Comparison of ENCODE assay signal across 10 mouse cellular contexts in genomic region chr11:32010663-32010970, GRCm38 (mm10). TPM values are rescaled to one million over a fixed set of nuclear protein-coding genes. Genes with fewer than 3 reads are reported as not detected.
DNase-seq lines count a peak whose midpoint lies in the region; ATAC-seq and TF ChIP-seq lines count a peak whose summit lies in the region.
"Had no signal": no experiment of that assay in that cellular context is flagged by ENCODE, and none has a peak within 500 bp of the region (broad histone marks: within the 10 kb centered on the region; RNA-seq: fewer than 3 reads in every experiment).

No protein-coding gene starts in this region.

- peak; percentile 82 for DNase-seq in A20 (ENCODE audit: low read depth, low spot score)
- DNase-seq in CH12.LX (ENCODE audit: extremely low read depth) = no peak
- DNase-seq in midbrain, embryonic 14.5 days = no peak
- no peak for DNase-seq in embryo, embryonic 10 days (ENCODE audit: low spot score)
- DNase-seq in right cerebral cortex, adult 18-20 months = no peak

- no peaks in the 10 kb centered on the region for H3K27me3 ChIP-seq in CH12.LX (replicated peaks)
- H3K27me3 ChIP-seq in hindbrain, embryonic 12.5 days = no peaks in the 10 kb centered on the region
- H3K27me3 ChIP-seq in midbrain, embryonic 14.5 days (ENCODE audit: control insufficient read depth, insufficient read depth, low read length) = no peaks in the 10 kb centered on the region

- H3K9me3 ChIP-seq in CH12.LX (replicated peaks; ENCODE audit: low read length) = peaks cover 13% of the 10 kb centered on the region
- H3K9me3 ChIP-seq in hindbrain, embryonic 12.5 days (replicated peaks) = peaks cover 16% of the 10 kb centered on the region
- H3K9me3 ChIP-seq in midbrain, embryonic 14.5 days (ENCODE audit: control insufficient read depth, low read length) = peaks cover 8% of the 10 kb centered on the region; the same call in 1 of the 2 replicates

- H3K9ac ChIP-seq in CH12.LX (ENCODE audit: insufficient read depth, low read depth) = no peak overlapping the region
- peak overlapping the region; percentile 39; the same call in 1 of the 2 replicates for H3K9ac ChIP-seq in hindbrain, embryonic 12.5 days
- no peak overlapping the region for H3K9ac ChIP-seq in midbrain, embryonic 14.5 days (replicated peaks; ENCODE audit: low read length)

- WGBS in hindbrain, embryonic 12.5 days = 44% methylated on average over 5 of the region's 5 CpGs
- 35% methylated on average over 5 of the region's 5 CpGs for WGBS in midbrain, embryonic 14.5 days

- H3K4me2 ChIP-seq in CH12.LX (ENCODE audit: insufficient read depth, low read depth, poor library complexity, severe bottlenecking) = peak overlapping the region; percentile 7; the same call in 1 of the 2 replicates
- H3K4me2 ChIP-seq in hindbrain, embryonic 12.5 days (replicated peaks) = peak overlapping the region; percentile 31; the same call in 1 of the 2 replicates
- peak overlapping the region; percentile 30 for H3K4me2 ChIP-seq in midbrain, embryonic 14.5 days (ENCODE audit: low read length)
- H3K4me2 ChIP-seq: heart, embryonic 11.5 days had no signal

- TF ChIP-seq EP300 in CH12.LX (IDR thresholded peaks at IDR 0.05; ENCODE audit: low read length) = no peak; the same call in 1 of the 2 replicates

- TF ChIP-seq POLR2A in CH12.LX (IDR thresholded peaks at IDR 0.05; ENCODE audit: low read depth, low read length) = no peak

- H3K27ac ChIP-seq in CH12.LX (ENCODE audit: insufficient read depth, low read depth) = no peak overlapping the region
- H3K27ac ChIP-seq in hindbrain, embryonic 12.5 days = peak overlapping the region; percentile 80
- H3K27ac ChIP-seq in midbrain, embryonic 14.5 days (replicated peaks; ENCODE audit: low read depth, low read length) = peak overlapping the region; percentile 80

- no peak for TF ChIP-seq CTCF in CH12.LX (conservative IDR thresholded peaks at IDR 0.05 in 1 of 2, IDR thresholded peaks at IDR 0.05 in 1 of 2; ENCODE audit: low read depth in 2 of 2, low read length in 2 of 2)

- no peak overlapping the region for H3K4me3 ChIP-seq in CH12.LX (replicated peaks in 1 of 3; ENCODE audit: low read depth in 2 of 3, low read length in 2 of 3, poor library complexity in 1 of 3)
- no peak overlapping the region for H3K4me3 ChIP-seq in hindbrain, embryonic 12.5 days
- no peak overlapping the region for H3K4me3 ChIP-seq in midbrain, embryonic 14.5 days (replicated peaks; ENCODE audit: low read depth, low read length)

- in situ Hi-C loops in CH12.LX (cut with MboI; ENCODE audit: low pct_ligation_motif_present, low pct_unique_long_range_greater_than_20kb, low sequenced_read_pairs) = no loop called here

- no peaks in the 10 kb centered on the region for H3K36me3 ChIP-seq in CH12.LX (replicated peaks in 1 of 2; ENCODE audit: control insufficient read depth in 1 of 2, insufficient read depth in 1 of 2, low read length in 1 of 2)
- peaks cover 32% of the 10 kb centered on the region for H3K36me3 ChIP-seq in hindbrain, embryonic 12.5 days
- H3K36me3 ChIP-seq in midbrain, embryonic 14.5 days (ENCODE audit: control insufficient read depth, insufficient read depth, low read length) = peaks cover 52% of the 10 kb centered on the region

- no peak for TF ChIP-seq RAD21 in CH12.LX (IDR thresholded peaks at IDR 0.05; ENCODE audit: low read depth, low read length)

- ATAC-seq in hindbrain, embryonic 12.5 days (ENCODE audit: low FRiP score) = peak; percentile 6; the same call in 1 of the 2 replicates
- ATAC-seq in midbrain, embryonic 14.5 days (ENCODE audit: low FRiP score, low TSS enrichment) = peak; percentile 2; the same call in 1 of the 2 replicates
- no peak for ATAC-seq in megakaryocyte-erythroid progenitor cell, adult 5-6 weeks (replicated peaks; ENCODE audit: low FRiP score, low TSS enrichment, poor library complexity, severe bottlenecking)
- ATAC-seq: intestine, embryonic 16.5 days had no signal

- peaks cover 30 to 54% of the 10 kb centered on the region in 2 experiments for H3K4me1 ChIP-seq in CH12.LX (ENCODE audit: control insufficient read depth in 1 of 2, insufficient read depth in 2 of 2)
- H3K4me1 ChIP-seq in hindbrain, embryonic 12.5 days = peaks cover 46% of the 10 kb centered on the region
- H3K4me1 ChIP-seq in midbrain, embryonic 14.5 days (ENCODE audit: control insufficient read depth, insufficient read depth, low read length) = peaks cover 53% of the 10 kb centered on the region

- dilution Hi-C loops in CH12.LX (cut with MboI; ENCODE audit: extremely low pct_ligation_motif_present, extremely low pct_unique_long_range_greater_than_20kb, low sequenced_read_pairs) = no loop called here

- H3K79me2 ChIP-seq in CH12.LX (replicated peaks; ENCODE audit: control insufficient read depth, extremely low read depth, insufficient read depth, poor library complexity, severe bottlenecking) = no peaks in the 10 kb centered on the region

TF ChIP-seq in CH12.LX, 34 proteins besides CTCF, POLR2A, EP300 and RAD21:
- 0 out of 2 replicates have a peak, but pooled peaks have one; percentile 2 for TF ChIP-seq TCF12 (IDR thresholded peaks at IDR 0.05; ENCODE audit: low read depth, low read length)
- TF ChIP-seq ZNF384 (IDR thresholded peaks at IDR 0.05; ENCODE audit: low read depth, low read length) = no peak
- 0 out of 2 replicates have a peak, but pooled peaks have one; percentile 58 for TF ChIP-seq SIN3A (IDR thresholded peaks at IDR 0.05; ENCODE audit: low read length)
- no peak for TF ChIP-seq ELF1 (IDR thresholded peaks at IDR 0.05; ENCODE audit: low read depth, low read length)
- no peak for TF ChIP-seq JUND (conservative IDR thresholded peaks at IDR 0.05; ENCODE audit: low read depth, low read length)
- peak; percentile 61; the same call in 1 of the 2 replicates for TF ChIP-seq CHD2 (IDR thresholded peaks at IDR 0.05; ENCODE audit: low read length)
- no peak for TF ChIP-seq MAX (IDR thresholded peaks at IDR 0.05; ENCODE audit: low read length)
- TF ChIP-seq SMC3 (IDR thresholded peaks at IDR 0.05; ENCODE audit: low read depth, low read length) = no peak
- TF ChIP-seq ZMIZ1 (IDR thresholded peaks at IDR 0.05; ENCODE audit: low read depth, low read length) = no peak

RNA-seq across cellular contexts. Expression of gene Nsg2, which starts 10.4 kb away (rescaled TPM):
- total RNA-seq in CH12.LX (2012; rRNA removed) (1.4 and 2.8 TPM in 2 replicates), CH12.LX (2014; rRNA removed) (7.3 and 7.5 TPM in 2 replicates)
- polyA plus RNA-seq in CH12.LX (2012; ENCODE audit: insufficient read length, low read depth) = 7.4 and 7.6 TPM in 2 replicates
- 190 and 217 TPM in 2 replicates for polyA plus RNA-seq in hindbrain, embryonic 12.5 days (2016; fragmentation: Nextera tagmentation; extraction: Ambion mirVana)
- 209 and 548 TPM in 2 replicates for polyA plus RNA-seq in midbrain, embryonic 14.5 days (2014; fragmentation: Nextera tagmentation; extraction: Ambion mirVana)
- 1.0 and 1.9 TPM in 2 replicates for total RNA-seq in megakaryocyte-erythroid progenitor cell, adult 5-6 weeks (2014; fragmentation: Nextera tagmentation)
- 0.52 and 0.88 TPM in 2 replicates for total RNA-seq in megakaryocyte-erythroid progenitor cell, adult 5-6 weeks (2017)

RNA-seq across cellular contexts. Expression of gene 4930524B15Rik, which starts 45.2 kb away (rescaled TPM):
- total RNA-seq in CH12.LX (2012; rRNA removed) (not detected in 2 replicates), CH12.LX (2014; rRNA removed) (not detected in 2 replicates)
- polyA plus RNA-seq in CH12.LX (2012; ENCODE audit: insufficient read length, low read depth) = not detected in 2 replicates
- polyA plus RNA-seq in hindbrain, embryonic 12.5 days (2016; fragmentation: Nextera tagmentation; extraction: Ambion mirVana) = 0.40 and 0.58 TPM in 2 replicates
- 0.22 and 0.28 TPM in 2 replicates for polyA plus RNA-seq in midbrain, embryonic 14.5 days (2014; fragmentation: Nextera tagmentation; extraction: Ambion mirVana)
- not detected in 2 replicates for total RNA-seq in megakaryocyte-erythroid progenitor cell, adult 5-6 weeks (2014; fragmentation: Nextera tagmentation)
- total RNA-seq in megakaryocyte-erythroid progenitor cell, adult 5-6 weeks (2017) = not detected in 2 replicates
- polyA plus RNA-seq: intestine, embryonic 16.5 days; liver, embryonic 16.5 days had no signal

Comparison
In these comparisons a context has a peak if more than half of its experiments do, and no peak if none do; other contexts are left out.
1. RNA of gene Nsg2, which starts 10.4 kb away (polyA plus RNA-seq): 209 to 548 TPM in midbrain, embryonic 14.5 days and 190 to 217 TPM in hindbrain, embryonic 12.5 days; 7.4 to 7.6 TPM in CH12.LX; every median in the first group is over 10 times any median in the second.
2. Peak in every context shown above with its lines, with median percentiles within 50 percentile points of each other: H3K4me2 ChIP-seq.